Mouse (Mus musculus) spleen, adult 2 months (tissue): Measurements from ENCODE around the gene Phldb2. TPM values are rescaled to one million over a fixed set of nuclear protein-coding genes. Genes with fewer than 3 reads are reported as not detected.

Experiments
- DNase-seq, 2 experiments: peaks; one replicate each; pipeline versions ENCODE4 v3.0.0 to v3.0.0-alpha.2; 2012 to 2021; ENCODE audit warnings: low spot score in 2 of 2, low read depth in 1 of 2
- H3K27ac ChIP-seq: fragments of 200-500 bp; 2 replicates; pipeline ENCODE4 v1.5.1; 2012; ENCODE audit warnings: low read length, inconsistent platforms; ENCODE audit not compliant: insufficient read depth
- H3K27me3 ChIP-seq: fragments of 200-500 bp; 2 replicates; pipeline ENCODE4 v1.6.1; 2012; ENCODE audit warnings: mild to moderate bottlenecking, moderate library complexity, low read length, inconsistent platforms; ENCODE audit not compliant: control insufficient read depth, insufficient read depth
- H3K36me3 ChIP-seq: fragments of 200-500 bp; 2 replicates; pipeline ENCODE4 v1.6.1; 2012; ENCODE audit warnings: mild to moderate bottlenecking, low read length, inconsistent platforms; ENCODE audit not compliant: control insufficient read depth, insufficient read depth
- H3K4me1 ChIP-seq: fragments of 200-500 bp; 2 replicates; pipeline ENCODE4 v1.6.1; 2011; ENCODE audit warnings: inconsistent platforms; ENCODE audit not compliant: control insufficient read depth, insufficient read depth, insufficient read length
- H3K4me3 ChIP-seq: fragments of 200-500 bp; 2 replicates; pipeline ENCODE4 v1.5.1; 2011; ENCODE audit warnings: mild to moderate bottlenecking, inconsistent platforms; ENCODE audit not compliant: insufficient read depth, insufficient read length; ENCODE audit errors: extremely low read depth
- CTCF ChIP-seq: fragments of 200-500 bp; IDR thresholded peaks from 2 replicates; pipeline ENCODE4 v1.5.1; 2011; ENCODE audit warnings: mild to moderate bottlenecking, inconsistent platforms; ENCODE audit not compliant: insufficient read depth, insufficient read length, insufficient replicate concordance; ENCODE audit errors: extremely low read depth
- POLR2A ChIP-seq: fragments of 200-500 bp; IDR thresholded peaks from 2 replicates; pipeline ENCODE4 v1.6.1; 2011; ENCODE audit warnings: low read depth, low read length, inconsistent platforms
- WGBS: fragments of 180-500 bp; shearing (Covaris S2); methylation state at CpG from one replicate; pipeline ENCODE4 v1.1.7; 2018; 5-methylcytosine and 5-hydroxymethylcytosine counted together
- polyA plus RNA-seq: library from polyadenylated mRNA; depleted of rRNA; stranded (reverse); fragments of >200 nt; gene quantifications from 2 replicates; pipeline ENCODE4 v1.2.3, GENCODE M21; 2012

Gene Phldb2
- polyA plus RNA-seq, 1 experiment = 5.0 TPM

GRCm38 (mm10) chr16:45966604-45967003, 13.2 kb upstream of the Phldb2 start:
- Histone ChIP-seq H3K4me1 (no peaks in the 10 kb centered on the region), H3K36me3 (peaks cover 3% of the 10 kb centered on the region), H3K27me3 (no peaks in the 10 kb centered on the region), H3K4me3 (no peak overlapping the region), H3K27ac (no peak overlapping the region)
- 84% methylated on average over 5 of the region's 5 CpGs for WGBS
- TF ChIP-seq POLR2A (no peak), CTCF (no peak)
- no peak for DNase-seq

GRCm38 (mm10) chr16:45964777-45965176, 11.4 kb upstream of the Phldb2 start:
- WGBS = 90% methylated on average over 6 of the region's 6 CpGs
- TF ChIP-seq POLR2A = no peak
- TF ChIP-seq CTCF = no peak
- H3K4me1 ChIP-seq = no peaks in the 10 kb centered on the region

GRCm38 (mm10) chr16:45963837-45964236, 10.4 kb upstream of the Phldb2 start:
- H3K27me3 ChIP-seq = no peaks in the 10 kb centered on the region
- DNase-seq = no peak
- no peak for TF ChIP-seq POLR2A
- no peak for TF ChIP-seq CTCF
- 88% methylated on average over 8 of the region's 8 CpGs for WGBS
- no peaks in the 10 kb centered on the region for H3K4me1 ChIP-seq
- H3K36me3 ChIP-seq = peaks cover 3% of the 10 kb centered on the region
- H3K4me3 ChIP-seq = no peak overlapping the region
- H3K27ac ChIP-seq = no peak overlapping the region

More at GRCm38 (mm10) chr16:45964777-45965176, 11.4 kb upstream of the Phldb2 start:
- H3K36me3 ChIP-seq = peaks cover 3% of the 10 kb centered on the region
- no peak overlapping the region for H3K27ac ChIP-seq
- DNase-seq = no peak
- no peaks in the 10 kb centered on the region for H3K27me3 ChIP-seq
- no peak overlapping the region for H3K4me3 ChIP-seq

GRCm38 (mm10) chr16:45963088-45963487, 9.7 kb upstream of the Phldb2 start:
- no peak overlapping the region for H3K27ac ChIP-seq
- no peak overlapping the region for H3K4me3 ChIP-seq
- no peaks in the 10 kb centered on the region for H3K4me1 ChIP-seq
- H3K36me3 ChIP-seq = peaks cover 3% of the 10 kb centered on the region
- no peak for TF ChIP-seq POLR2A
- H3K27me3 ChIP-seq = no peaks in the 10 kb centered on the region
- WGBS = 94% methylated on average over 5 of the region's 5 CpGs
- DNase-seq = no peak

- H3K27ac ChIP-seq = no peak overlapping the region
- 86% methylated on average over 3 of the region's 3 CpGs for WGBS
- H3K4me3 ChIP-seq = no peak overlapping the region
- H3K36me3 ChIP-seq = peaks cover 3% of the 10 kb centered on the region
- no peaks in the 10 kb centered on the region for H3K4me1 ChIP-seq
- TF ChIP-seq CTCF = no peak
- TF ChIP-seq POLR2A = no peak
- DNase-seq = no peak
- no peaks in the 10 kb centered on the region for H3K27me3 ChIP-seq
Observed at GRCm38 (mm10) chr16:45960978-45961377, 7.6 kb upstream of the Phldb2 start.

GRCm38 (mm10) chr16:45956390-45956950, 3.1 kb upstream of the Phldb2 start:
- Histone ChIP-seq H3K27me3 (no peaks in the 10 kb centered on the region), H3K27ac (no peak overlapping the region), H3K4me3 (no peak overlapping the region), H3K4me1 (no peaks in the 10 kb centered on the region), H3K36me3 (no peaks in the 10 kb centered on the region; the same call in 1 of the 2 replicates)
- TF ChIP-seq CTCF (no peak), POLR2A (no peak)
- DNase-seq = no peak
- WGBS = 81% methylated on average over 4 of the region's 4 CpGs

GRCm38 (mm10) chr16:45952501-45952900, 897 bp downstream of the Phldb2 start:
- Histone ChIP-seq H3K27ac (no peak overlapping the region), H3K4me3 (no peak overlapping the region), H3K27me3 (no peaks in the 10 kb centered on the region), H3K4me1 (no peaks in the 10 kb centered on the region), H3K36me3 (no peaks in the 10 kb centered on the region)
- no peak for TF ChIP-seq POLR2A
- TF ChIP-seq CTCF = no peak
- 50% methylated on average over 5 of the region's 5 CpGs for WGBS
- no peak for DNase-seq

GRCm38 (mm10) chr16:45952035-45952434, 1.4 kb downstream of the Phldb2 start:
- no peak overlapping the region for H3K27ac ChIP-seq
- no peak overlapping the region for H3K4me3 ChIP-seq
- DNase-seq = no peak
- no peaks in the 10 kb centered on the region for H3K27me3 ChIP-seq
- H3K4me1 ChIP-seq = no peaks in the 10 kb centered on the region
- TF ChIP-seq POLR2A (no peak), CTCF (no peak)
- 50% methylated on average over 2 of the region's 2 CpGs for WGBS
- no peaks in the 10 kb centered on the region for H3K36me3 ChIP-seq
